Mouse (Mus musculus) left cerebral cortex, postnatal 14 days (tissue): ENCODE results near the gene Flnb. TPM values are rescaled to one million over a fixed set of nuclear protein-coding genes. Genes with fewer than 3 reads are reported as not detected.

Source experiments
- total RNA-seq, 2 experiments: library from RNA; stranded (reverse); gene quantifications; 2 replicates each; pipeline ENCODE4 v1.2.3; 2021

The Flnb gene
- total RNA-seq, 2 experiments from 2014 or later = 31.2 to 33.8 TPM

Other genes with a start within 250 kb of the Flnb start
- 1 to 10 TPM; 5.4 to 6.8 TPM for gene Gm3558, start 249.4 kb upstream of the Flnb start, total RNA-seq
- not detected for gene Gm10338, start 222.4 kb upstream of the Flnb start, total RNA-seq
- gene Gm10128, start 174.0 kb upstream of the Flnb start, total RNA-seq = not detected
- not detected for gene Gm26661, start 26.4 kb upstream of the Flnb start, total RNA-seq
- not detected for gene Gm45521, start 139.3 kb downstream of the Flnb start, total RNA-seq
- gene Dnase1l3, start 176.6 kb downstream of the Flnb start, total RNA-seq = not detected
- 10 to 100 TPM; 64.7 to 70.0 TPM for gene Abhd6, start 184.9 kb downstream of the Flnb start, total RNA-seq